Mouse (Mus musculus) liver, adult 2 months (tissue): ENCODE results near the gene Bcl2l12. TPM values are rescaled to one million over a fixed set of nuclear protein-coding genes. Genes with fewer than 3 reads are reported as not detected.

Source experiments
- DNase-seq: peaks from one replicate; pipeline ENCODE4 v3.0.0-alpha.2; 2011; ENCODE audit warnings: low read depth, low spot score; ENCODE audit errors: extremely low read depth
- H3K27ac ChIP-seq: fragments of 200-500 bp; replicated peaks from 2 replicates; pipeline ENCODE4 v1.5.1; 2012; ENCODE audit warnings: low read depth, mild to moderate bottlenecking, control low read depth, inconsistent platforms, low read length; ENCODE audit not compliant: insufficient read depth
- H3K27me3 ChIP-seq: fragments of 200-500 bp; 2 replicates; pipeline ENCODE4 v1.6.1; 2012; ENCODE audit warnings: mild to moderate bottlenecking, moderate library complexity, low read length, inconsistent platforms; ENCODE audit not compliant: control insufficient read depth, insufficient read depth
- H3K36me3 ChIP-seq: fragments of 200-500 bp; 2 replicates; pipeline ENCODE4 v1.6.1; 2012; ENCODE audit warnings: low read length, inconsistent platforms; ENCODE audit not compliant: control insufficient read depth, insufficient read depth
- H3K4me1 ChIP-seq: fragments of 200-500 bp; 2 replicates; pipeline ENCODE4 v1.6.1; 2011; ENCODE audit warnings: low read length; ENCODE audit not compliant: control insufficient read depth, insufficient read depth
- H3K4me3 ChIP-seq: fragments of 200-500 bp; 2 replicates; pipeline ENCODE4 v1.5.1; 2011; ENCODE audit warnings: low read depth, mild to moderate bottlenecking, control low read depth, low read length, moderate library complexity; ENCODE audit not compliant: insufficient read depth
- H3K79me2 ChIP-seq: fragments of 200-500 bp; 2 replicates; pipeline ENCODE4 v1.6.1; 2012; ENCODE audit warnings: inconsistent platforms, mild to moderate bottlenecking, low read length, moderate library complexity; ENCODE audit not compliant: control insufficient read depth, insufficient read depth
- H3K9ac ChIP-seq: fragments of 200-500 bp; 2 replicates; pipeline ENCODE4 v1.6.1; 2012; ENCODE audit warnings: low read depth, mild to moderate bottlenecking, control low read depth, inconsistent platforms, low read length
- CTCF ChIP-seq: fragments of 200-500 bp; IDR thresholded peaks from 2 replicates; pipeline ENCODE4 v1.5.1; 2011; ENCODE audit warnings: low read depth, low read length, control low read depth
- POLR2A ChIP-seq: fragments of 200-500 bp; IDR thresholded peaks from 2 replicates; pipeline ENCODE4 v1.6.1; 2011; ENCODE audit warnings: low read length, control low read depth; ENCODE audit not compliant: insufficient read depth; ENCODE audit errors: extremely low read depth
- WGBS: fragments of 180-500 bp; shearing (Covaris S2); methylation state at CpG from one replicate; pipeline ENCODE4 v1.1.7; 2018; 5-methylcytosine and 5-hydroxymethylcytosine counted together
- polyA plus RNA-seq: library from polyadenylated mRNA; depleted of rRNA; stranded (reverse); fragments of >200 nt; gene quantifications from 2 replicates; pipeline ENCODE4 v1.2.3, GENCODE M21; 2012; rRNA removed
- total RNA-seq: library from RNA; depleted of rRNA; stranded (reverse); fragments of >200 nt; gene quantifications from 2 replicates; pipeline ENCODE4 v1.2.3, GENCODE M21; 2014; rRNA removed

Gene Bcl2l12
- total RNA-seq (4.2 and 5.6 TPM in 2 replicates), polyA plus RNA-seq (13.3 and 14.5 TPM in 2 replicates)

DNA sequence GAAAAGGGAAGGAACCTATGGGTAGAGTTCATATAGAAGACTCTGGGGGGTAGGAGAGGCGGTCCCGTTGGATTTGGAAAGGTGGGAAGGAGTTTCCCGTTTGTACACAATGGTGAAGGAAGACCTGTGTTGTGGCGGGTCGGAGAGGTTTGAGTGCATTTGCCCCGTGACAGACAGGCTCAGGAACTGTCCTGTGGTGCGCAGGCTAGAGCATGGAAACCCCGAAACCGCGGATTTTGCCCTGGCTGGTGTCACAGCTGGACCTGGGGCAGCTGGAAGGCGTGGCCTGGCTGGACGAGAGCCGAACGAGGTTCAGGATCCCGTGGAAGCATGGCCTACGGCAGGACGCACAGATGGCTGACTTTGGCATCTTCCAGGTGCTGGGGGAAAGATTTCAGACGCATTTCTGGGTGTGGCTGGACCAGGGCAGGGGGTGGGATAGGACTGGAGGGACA, at the start of gene Bcl2l12:
Gene Bcl2l12, minus strand, starts transcription at position 212 of the 455 bp plus-strand sequence.
- Histone ChIP-seq H3K9ac (peak within 1 kb of the TSS; percentile 76), H3K4me1 (peaks cover 6% of the 10 kb centered on the region; the same call in 1 of the 2 replicates), H3K4me3 (peak within 1 kb of the TSS; percentile 80), H3K36me3 (peaks cover 11% of the 10 kb centered on the region; the same call in 1 of the 2 replicates), H3K79me2 (0 out of 2 replicates have a peak, but pooled peaks cover 3% of the 10 kb centered on the region), H3K27me3 (no peaks in the 10 kb centered on the region), H3K27ac (peak within 1 kb of the TSS; percentile 83)
- no peak for TF ChIP-seq CTCF
- peak; percentile 55; the same call in 1 of the 2 replicates for TF ChIP-seq POLR2A
- DNase-seq, result peak; percentile 87
- WGBS, result under 1% methylated on average over 18 of the region's 18 CpGs

GRCm38 (mm10) chr7:45047491-45047890, 49.0 kb upstream of the Bcl2l12 start:
- peaks cover 5% of the 10 kb centered on the region; the same call in 1 of the 2 replicates for H3K36me3 ChIP-seq
- no peak overlapping the region for H3K27ac ChIP-seq
- no peaks in the 10 kb centered on the region for H3K27me3 ChIP-seq
- H3K4me1 ChIP-seq, result peaks cover 7% of the 10 kb centered on the region
- WGBS, result 99% methylated on average over 14 of the region's 14 CpGs
- TF ChIP-seq POLR2A, result no peak
- no peak for TF ChIP-seq CTCF
- DNase-seq, result no peak
- no peak overlapping the region for H3K9ac ChIP-seq
- no peak overlapping the region for H3K4me3 ChIP-seq
- peaks cover 11% of the 10 kb centered on the region for H3K79me2 ChIP-seq

DNA sequence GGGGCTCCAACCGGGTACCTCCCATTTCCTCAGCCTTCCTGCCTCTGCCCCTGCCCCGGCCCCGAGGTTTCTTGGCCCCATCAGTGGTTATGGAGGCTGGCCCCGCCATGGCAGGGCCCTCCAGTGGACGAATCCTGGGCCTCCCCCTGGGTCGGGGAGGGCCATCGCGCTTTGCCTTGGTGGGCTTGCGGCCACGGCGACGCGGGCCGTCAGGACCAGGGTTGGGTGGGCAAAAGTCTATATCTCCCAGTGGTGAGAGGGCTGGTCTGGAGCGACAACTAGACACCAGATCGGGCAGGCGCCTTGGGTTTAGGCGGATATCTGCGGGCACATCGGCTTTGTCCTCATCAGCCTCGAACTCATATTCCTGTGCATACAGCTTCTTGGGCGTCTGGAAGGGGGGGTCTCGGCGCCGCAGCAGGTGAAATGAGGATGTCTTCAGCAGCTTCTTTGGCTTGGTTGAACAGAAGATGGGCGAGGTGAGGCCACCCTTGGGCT, 48.4 kb upstream of the Bcl2l12 start:
- DNase-seq, result no peak
- Histone ChIP-seq H3K27ac (no peak overlapping the region), H3K36me3 (peaks cover 10% of the 10 kb centered on the region; the same call in 1 of the 2 replicates), H3K9ac (no peak overlapping the region), H3K27me3 (no peaks in the 10 kb centered on the region), H3K79me2 (peaks cover 8% of the 10 kb centered on the region), H3K4me3 (no peak overlapping the region), H3K4me1 (peaks cover 6% of the 10 kb centered on the region)
- TF ChIP-seq POLR2A (no peak), CTCF (no peak)
- 95% methylated on average over 26 of the region's 26 CpGs for WGBS

GRCm38 (mm10) chr7:45045741-45046140, 47.2 kb upstream of the Bcl2l12 start:
- peaks cover 10% of the 10 kb centered on the region; the same call in 1 of the 2 replicates for H3K36me3 ChIP-seq
- WGBS, result 95% methylated on average over 22 of the region's 22 CpGs

DNA sequence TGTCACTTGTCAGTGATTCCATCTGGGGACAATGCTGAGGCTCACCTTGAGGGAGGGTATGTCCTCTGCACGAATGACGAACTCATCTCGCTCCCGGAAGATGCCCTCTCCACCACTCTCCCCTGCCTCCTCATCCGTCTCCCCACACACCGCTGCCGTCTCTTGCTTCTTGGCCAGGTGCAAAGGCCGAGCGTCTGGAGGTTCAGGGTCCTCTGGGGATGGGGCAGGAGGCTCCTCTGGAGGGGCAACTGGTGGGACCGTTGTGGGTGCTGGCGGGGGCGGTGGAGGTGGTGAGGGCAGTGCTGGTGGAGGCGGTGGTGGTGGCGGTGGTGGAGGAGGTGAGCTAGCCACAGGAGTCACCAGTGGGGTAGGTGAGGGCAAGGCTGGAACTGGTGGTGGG, 44.8 kb upstream of the Bcl2l12 start:
- Histone ChIP-seq H3K4me3 (no peak overlapping the region), H3K27ac (no peak overlapping the region), H3K27me3 (no peaks in the 10 kb centered on the region), H3K4me1 (no peaks in the 10 kb centered on the region), H3K9ac (no peak overlapping the region), H3K79me2 (peaks cover 1% of the 10 kb centered on the region), H3K36me3 (peaks cover 11% of the 10 kb centered on the region; the same call in 1 of the 2 replicates)
- TF ChIP-seq POLR2A (no peak), CTCF (no peak)
- DNase-seq, result no peak
- WGBS, result 94% methylated on average over 14 of the region's 14 CpGs

More at GRCm38 (mm10) chr7:45045741-45046140, 47.2 kb upstream of the Bcl2l12 start:
- peaks cover 5% of the 10 kb centered on the region for H3K79me2 ChIP-seq
- no peaks in the 10 kb centered on the region for H3K4me1 ChIP-seq
- TF ChIP-seq CTCF (no peak), POLR2A (no peak)
- H3K4me3 ChIP-seq, result no peak overlapping the region
- no peak overlapping the region for H3K9ac ChIP-seq
- H3K27ac ChIP-seq, result no peak overlapping the region
- H3K27me3 ChIP-seq, result no peaks in the 10 kb centered on the region
- DNase-seq, result no peak

GRCm38 (mm10) chr7:45040851-45041250, 42.3 kb upstream of the Bcl2l12 start:
- Histone ChIP-seq H3K36me3 (peaks cover 11% of the 10 kb centered on the region), H3K4me3 (no peak overlapping the region), H3K27ac (no peak overlapping the region), H3K4me1 (no peaks in the 10 kb centered on the region), H3K9ac (no peak overlapping the region), H3K79me2 (no peaks in the 10 kb centered on the region; the same call in none of the 2 replicates), H3K27me3 (no peaks in the 10 kb centered on the region)
- 94% methylated on average over 9 of the region's 9 CpGs for WGBS
- no peak for TF ChIP-seq CTCF
- no peak for TF ChIP-seq POLR2A
- DNase-seq, result no peak
